Mouse (Mus musculus): Measurements from ENCODE around the gene Dlg4. TPM values are rescaled to one million over a fixed set of nuclear protein-coding genes. Genes with fewer than 3 reads are reported as not detected.

The Dlg4 gene
- 2.0 TPM in 2 replicates for polyA plus RNA-seq (2012; rRNA removed)

GRCm38 (mm10) chr11:70016669-70017068, at the start of gene Dlg4:
Gene Dlg4, plus strand, starts transcription at chr11:70016942.

GRCm38 (mm10) chr11:69981141-69981762, 35.5 kb upstream of the Dlg4 start, which contains the start of gene Ctdnep1:
Gene Ctdnep1, plus strand, starts transcription at chr11:69981156.

GRCm38 (mm10) chr11:69982225-69982624, 34.5 kb upstream of the Dlg4 start, which contains the start of gene Elp5:
Gene Elp5, minus strand, starts transcription at chr11:69982517.

GRCm38 (mm10) chr11:69990850-69991691, 25.7 kb upstream of the Dlg4 start, which contains the start of gene Gabarap:
Gene Gabarap, plus strand, starts transcription at chr11:69991143.

GRCm38 (mm10) chr11:69995391-69995960, 21.3 kb upstream of the Dlg4 start, which contains the start of gene Phf23:
Gene Phf23, plus strand, starts transcription at chr11:69995777.

GRCm38 (mm10) chr11:70000396-70000898, 16.3 kb upstream of the Dlg4 start, which contains the start of gene Dvl2:
Gene Dvl2, plus strand, starts transcription at chr11:70000595.

GRCm38 (mm10) chr11:70014880-70015558, 1.7 kb upstream of the Dlg4 start, which contains the start of gene Acadvl:
Gene Acadvl, minus strand, starts transcription at chr11:70015411.

GRCm38 (mm10) chr11:70053898-70054570, 37.3 kb downstream of the Dlg4 start, which contains the start of gene Asgr1:
Gene Asgr1, plus strand, starts transcription at chr11:70054085.

GRCm38 (mm10) chr11:70091986-70092783, 75.4 kb downstream of the Dlg4 start, which contains the start of gene Asgr2:
Gene Asgr2, plus strand, starts transcription at chr11:70092644.

Other genes with a start within 250 kb of the Dlg4 start
- 0.69 and 1.5 TPM in 2 replicates for gene Chrnb1, start 221.0 kb upstream of the Dlg4 start, polyA plus RNA-seq (2012; rRNA removed)
- 0.40 and 0.51 TPM in 2 replicates for gene Fgf11, start 215.1 kb upstream of the Dlg4 start, polyA plus RNA-seq (2012; rRNA removed)
- 0.24 and 0.25 TPM in 2 replicates for gene Tmem102, start 211.3 kb upstream of the Dlg4 start, polyA plus RNA-seq (2012; rRNA removed)
- gene Gm39566, start 201.6 kb upstream of the Dlg4 start, polyA plus RNA-seq (2012; rRNA removed), result not detected in 2 replicates
- gene Spem2, start 198.5 kb upstream of the Dlg4 start, polyA plus RNA-seq (2012; rRNA removed), result not detected in 2 replicates
- not detected in 2 replicates for gene Spem1, start 194.8 kb upstream of the Dlg4 start, polyA plus RNA-seq (2012; rRNA removed)
- 2.1 and 2.2 TPM in 2 replicates for gene Nlgn2, start 179.2 kb upstream of the Dlg4 start, polyA plus RNA-seq (2012; rRNA removed)
- gene Tmem256, start 178.4 kb upstream of the Dlg4 start, polyA plus RNA-seq (2012; rRNA removed), result 155 and 183 TPM in 2 replicates
- gene Plscr3, start 170.6 kb upstream of the Dlg4 start, polyA plus RNA-seq (2012; rRNA removed), result 16.2 and 19.8 TPM in 2 replicates
- gene Tnk1, start 158.2 kb upstream of the Dlg4 start, polyA plus RNA-seq (2012; rRNA removed), result 1.2 and 1.3 TPM in 2 replicates
- not detected in 2 replicates for gene Tmem95, start 138.9 kb upstream of the Dlg4 start, polyA plus RNA-seq (2012; rRNA removed)
- 0.76 and 0.89 TPM in 2 replicates for gene Kctd11, start 135.5 kb upstream of the Dlg4 start, polyA plus RNA-seq (2012; rRNA removed)
- gene Acap1, start 121.4 kb upstream of the Dlg4 start, polyA plus RNA-seq (2012; rRNA removed), result 2.7 and 3.3 TPM in 2 replicates
- gene 2810408A11Rik, start 116.0 kb upstream of the Dlg4 start, polyA plus RNA-seq (2012; rRNA removed), result 0.40 and 0.53 TPM in 2 replicates
- 16.6 and 20.3 TPM in 2 replicates for gene Neurl4, start 115.9 kb upstream of the Dlg4 start, polyA plus RNA-seq (2012; rRNA removed)
- gene Gps2, start 103.1 kb upstream of the Dlg4 start, polyA plus RNA-seq (2012; rRNA removed), result 75.3 and 87.1 TPM in 2 replicates
- 866 and 1,005 TPM in 2 replicates for gene Eif5a, start 95.0 kb upstream of the Dlg4 start, polyA plus RNA-seq (2012; rRNA removed)
- gene Ybx2, start 81.1 kb upstream of the Dlg4 start, polyA plus RNA-seq (2012; rRNA removed), result 0.15 and 0.21 TPM in 2 replicates
- 13.7 and 15.5 TPM in 2 replicates for gene Slc2a4, start 68.8 kb upstream of the Dlg4 start, polyA plus RNA-seq (2012; rRNA removed)
- gene Cldn7, start 52.2 kb upstream of the Dlg4 start, polyA plus RNA-seq (2012; rRNA removed), result 1.4 and 2.3 TPM in 2 replicates
- gene Ctdnep1, start 35.8 kb upstream of the Dlg4 start, polyA plus RNA-seq (2012; rRNA removed), result 30.6 and 33.9 TPM in 2 replicates
- 41.7 and 49.0 TPM in 2 replicates for gene Elp5, start 34.4 kb upstream of the Dlg4 start, polyA plus RNA-seq (2012; rRNA removed)
- 131 and 138 TPM in 2 replicates for gene Gabarap, start 25.8 kb upstream of the Dlg4 start, polyA plus RNA-seq (2012; rRNA removed)
- 16.3 and 17.2 TPM in 2 replicates for gene Phf23, start 21.2 kb upstream of the Dlg4 start, polyA plus RNA-seq (2012; rRNA removed)
- gene Dvl2, start 16.3 kb upstream of the Dlg4 start, polyA plus RNA-seq (2012; rRNA removed), result 3.2 and 4.6 TPM in 2 replicates
- gene Acadvl, start 1.5 kb upstream of the Dlg4 start, polyA plus RNA-seq (2012; rRNA removed), result 38.0 and 43.1 TPM in 2 replicates
- gene Asgr1, start 37.1 kb downstream of the Dlg4 start, polyA plus RNA-seq (2012; rRNA removed), result 1.9 and 2.0 TPM in 2 replicates
- gene Asgr2, start 75.7 kb downstream of the Dlg4 start, polyA plus RNA-seq (2012; rRNA removed), result 9.6 and 12.5 TPM in 2 replicates
- 1.5 and 1.9 TPM in 2 replicates for gene Mgl2, start 113.4 kb downstream of the Dlg4 start, polyA plus RNA-seq (2012; rRNA removed)
- gene Clec10a, start 139.3 kb downstream of the Dlg4 start, polyA plus RNA-seq (2012; rRNA removed), result 0.20 and 0.33 TPM in 2 replicates
- 0.60 and 0.68 TPM in 2 replicates for gene Slc16a11, start 195.8 kb downstream of the Dlg4 start, polyA plus RNA-seq (2012; rRNA removed)
- gene Slc16a13, start 204.1 kb downstream of the Dlg4 start, polyA plus RNA-seq (2012; rRNA removed), result 2.8 and 3.8 TPM in 2 replicates
- 1.5 TPM in 2 replicates for gene Bcl6b, start 212.9 kb downstream of the Dlg4 start, polyA plus RNA-seq (2012; rRNA removed)
- gene 0610010K14Rik, start 221.0 kb downstream of the Dlg4 start, polyA plus RNA-seq (2012; rRNA removed), result 58.8 and 61.0 TPM in 2 replicates
- 4.6 and 4.7 TPM in 2 replicates for gene Gm21988, start 222.9 kb downstream of the Dlg4 start, polyA plus RNA-seq (2012; rRNA removed)
- gene Rnasek, start 222.9 kb downstream of the Dlg4 start, polyA plus RNA-seq (2012; rRNA removed), result 26.1 and 36.4 TPM in 2 replicates
- gene Alox12, start 238.4 kb downstream of the Dlg4 start, polyA plus RNA-seq (2012; rRNA removed), result 10.1 and 11.5 TPM in 2 replicates

All from liver, embryonic 14 days (tissue).